In the genomic region with DNA sequence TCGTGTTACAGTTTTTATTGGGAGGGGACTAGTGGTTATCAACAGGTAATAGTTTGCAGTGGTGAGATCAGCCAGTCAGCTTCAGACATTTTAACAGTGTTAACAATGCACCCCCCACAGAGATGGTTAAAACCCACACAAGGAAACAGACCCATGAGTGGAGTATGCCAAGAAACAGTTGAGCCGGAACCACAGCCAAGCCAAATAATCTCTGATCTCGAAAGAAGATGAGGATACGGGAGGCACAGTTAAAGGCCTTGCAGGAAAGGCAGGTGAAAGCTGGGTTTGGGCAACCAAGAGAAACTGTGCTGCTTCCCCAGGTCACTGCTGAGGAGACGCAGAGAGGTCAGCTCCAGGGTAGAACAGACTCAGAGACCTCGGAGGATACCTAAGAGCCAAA, we compare ENCODE assay signal across 20 mouse cellular contexts.
DNase-seq lines count a peak whose midpoint lies in the region; ATAC-seq and TF ChIP-seq lines count a peak whose summit lies in the region.
"Had no signal": no experiment of that assay in that cellular context is flagged by ENCODE, and none has a peak within 500 bp of the region (broad histone marks: within the 10 kb centered on the region; RNA-seq: fewer than 3 reads in every experiment).

No protein-coding gene starts in this region.

- CTCF ChIA-PET in Patski (lab: Charles Lee) = no interaction called here

- H3K27ac ChIP-seq in intestine, embryonic 14.5 days (ENCODE audit: low read depth) = no peak overlapping the region
- H3K27ac ChIP-seq in intestine, embryonic 15.5 days = no peak overlapping the region
- no peak overlapping the region for H3K27ac ChIP-seq in liver, postnatal 0 days (ENCODE audit: low read depth)
- H3K27ac ChIP-seq in kidney, postnatal 0 days = no peak overlapping the region
- H3K27ac ChIP-seq: forebrain, embryonic 12.5 days; heart, embryonic 15.5 days; hindbrain, embryonic 10.5 days; hindbrain, postnatal 0 days; liver, embryonic 15.5 days; midbrain, embryonic 12.5 days; neural tube, embryonic 13.5 days; stomach, postnatal 0 days had no signal

- POLR2A ChIA-PET in Patski (lab: Charles Lee) = interaction anchor here (1.0 kb wide), 1 partner anchor 96 kb away, joined by 6 read pairs; no protein-coding TSS in a partner anchor

- 84% methylated on average over 6 of the region's 6 CpGs for WGBS in intestine, embryonic 14.5 days
- WGBS in intestine, embryonic 15.5 days = 83% methylated on average over 6 of the region's 6 CpGs
- WGBS in liver, postnatal 0 days (ENCODE audit: insufficient replicate concordance) = 74% methylated on average over 6 of the region's 6 CpGs
- 64% methylated on average over 6 of the region's 6 CpGs for WGBS in kidney, postnatal 0 days

- TF ChIP-seq CTCF in liver, postnatal 0 days (IDR thresholded peaks at IDR 0.05; ENCODE audit: low read depth) = no peak
- no peak for TF ChIP-seq CTCF in Patski (IDR thresholded peaks at IDR 0.05)
- no peak for TF ChIP-seq CTCF in kidney, postnatal 0 days (IDR thresholded peaks at IDR 0.05; ENCODE audit: low read depth)

- in situ Hi-C loops in Patski (cut with MboI; ENCODE audit: low pct_unique_long_range_greater_than_20kb) = loop anchor here (5.0 kb wide), 3 partner anchors 84 to 194 kb away; no protein-coding TSS in a partner anchor

- peak; percentile 4 for DNase-seq in intestine, embryonic 14.5 days (ENCODE audit: low spot score)
- DNase-seq in liver, postnatal 0 days = peak; percentile 8
- DNase-seq in liver (no peak), Patski (ENCODE audit: low read depth, low spot score) (peak; percentile 93)
- peak; percentile 2 for DNase-seq in kidney, postnatal 0 days (ENCODE audit: low spot score)
- DNase-seq in adrenal gland, postnatal 14 days = no peak
- DNase-seq: adrenal gland, adult 2 months; gastrocnemius, postnatal 10 days; heart, adult 18-20 months; layer of hippocampus, postnatal 36 days; right cerebral cortex, adult 18-20 months had no signal

- H3K4me2 ChIP-seq in intestine, embryonic 14.5 days (ENCODE audit: low read length) = no peak overlapping the region
- no peak overlapping the region for H3K4me2 ChIP-seq in intestine, embryonic 15.5 days (replicated peaks)
- H3K4me2 ChIP-seq in liver, postnatal 0 days (ENCODE audit: low read depth, low read length) = no peak overlapping the region
- H3K4me2 ChIP-seq in kidney, postnatal 0 days (ENCODE audit: low read length) = no peak overlapping the region
- H3K4me2 ChIP-seq: forebrain, embryonic 12.5 days; heart, embryonic 15.5 days; midbrain, embryonic 12.5 days; neural tube, embryonic 13.5 days had no signal

- no peaks in the 10 kb centered on the region for H3K36me3 ChIP-seq in intestine, embryonic 14.5 days (ENCODE audit: control insufficient read depth, insufficient read depth, low read length)
- H3K36me3 ChIP-seq in intestine, embryonic 15.5 days = no peaks in the 10 kb centered on the region
- no peaks in the 10 kb centered on the region for H3K36me3 ChIP-seq in liver, postnatal 0 days (replicated peaks; ENCODE audit: insufficient read depth, low read length)
- no peaks in the 10 kb centered on the region for H3K36me3 ChIP-seq in kidney, postnatal 0 days (ENCODE audit: insufficient read depth, low read length)
- H3K36me3 ChIP-seq: forebrain, embryonic 12.5 days; heart, embryonic 15.5 days; hindbrain, embryonic 10.5 days; liver, embryonic 15.5 days; midbrain, embryonic 12.5 days; neural tube, embryonic 13.5 days had no signal

- ATAC-seq in intestine, embryonic 14.5 days (replicated peaks; ENCODE audit: low FRiP score, low TSS enrichment, low read depth) = no peak
- no peak for ATAC-seq in intestine, embryonic 15.5 days
- ATAC-seq in liver, postnatal 0 days = no peak
- ATAC-seq in Patski = peak; percentile 37
- no peak for ATAC-seq in kidney, postnatal 0 days (replicated peaks; ENCODE audit: low FRiP score, low read depth)
- ATAC-seq: hindbrain, postnatal 0 days had no signal

- peaks cover 28% of the 10 kb centered on the region for H3K4me1 ChIP-seq in intestine, embryonic 14.5 days (replicated peaks; ENCODE audit: control insufficient read depth, insufficient read depth, low read length)
- peaks cover 18% of the 10 kb centered on the region for H3K4me1 ChIP-seq in intestine, embryonic 15.5 days (replicated peaks)
- peaks cover 24% of the 10 kb centered on the region for H3K4me1 ChIP-seq in liver, postnatal 0 days (ENCODE audit: insufficient read depth)
- peaks cover 10% of the 10 kb centered on the region for H3K4me1 ChIP-seq in kidney, postnatal 0 days (replicated peaks; ENCODE audit: insufficient read depth, low read length)

- no peaks in the 10 kb centered on the region for H3K9me3 ChIP-seq in intestine, embryonic 14.5 days (ENCODE audit: control insufficient read depth, low read length)
- no peaks in the 10 kb centered on the region for H3K9me3 ChIP-seq in intestine, embryonic 15.5 days
- H3K9me3 ChIP-seq in liver, postnatal 0 days (ENCODE audit: low read length) = no peaks in the 10 kb centered on the region
- no peaks in the 10 kb centered on the region for H3K9me3 ChIP-seq in kidney, postnatal 0 days (replicated peaks; ENCODE audit: low read length)
- H3K9me3 ChIP-seq: forebrain, embryonic 12.5 days; heart, embryonic 15.5 days; hindbrain, embryonic 10.5 days; liver, embryonic 15.5 days; midbrain, embryonic 12.5 days; neural tube, embryonic 13.5 days had no signal

- TF ChIP-seq EP300 in liver, postnatal 0 days (IDR thresholded peaks at IDR 0.05; ENCODE audit: low read depth) = no peak

- no peak overlapping the region for H3K9ac ChIP-seq in intestine, embryonic 14.5 days (ENCODE audit: low read length)
- no peak overlapping the region for H3K9ac ChIP-seq in intestine, embryonic 15.5 days
- H3K9ac ChIP-seq in liver, postnatal 0 days (replicated peaks) = no peak overlapping the region
- no peak overlapping the region for H3K9ac ChIP-seq in kidney, postnatal 0 days (ENCODE audit: low read depth, low read length)
- H3K9ac ChIP-seq: forebrain, embryonic 12.5 days; heart, embryonic 15.5 days; liver, embryonic 15.5 days; midbrain, embryonic 12.5 days; neural tube, embryonic 13.5 days had no signal

- peaks cover 5% of the 10 kb centered on the region; the same call in 1 of the 2 replicates for H3K27me3 ChIP-seq in intestine, embryonic 14.5 days (replicated peaks; ENCODE audit: control insufficient read depth, insufficient read depth, low read length)
- no peaks in the 10 kb centered on the region for H3K27me3 ChIP-seq in intestine, embryonic 15.5 days (replicated peaks)
- no peaks in the 10 kb centered on the region for H3K27me3 ChIP-seq in liver, postnatal 0 days (ENCODE audit: insufficient read depth, low read length)
- H3K27me3 ChIP-seq in Patski = no peaks in the 10 kb centered on the region
- H3K27me3 ChIP-seq in kidney, postnatal 0 days (ENCODE audit: insufficient read depth, low read length) = no peaks in the 10 kb centered on the region
- H3K27me3 ChIP-seq: heart, embryonic 15.5 days had no signal

- H3K4me3 ChIP-seq in intestine, embryonic 14.5 days (ENCODE audit: low read depth, low read length) = no peak overlapping the region
- no peak overlapping the region for H3K4me3 ChIP-seq in intestine, embryonic 15.5 days (replicated peaks)
- no peak overlapping the region for H3K4me3 ChIP-seq in liver, postnatal 0 days (ENCODE audit: low read depth, low read length)
- H3K4me3 ChIP-seq in kidney, postnatal 0 days (replicated peaks; ENCODE audit: low read depth, low read length) = no peak overlapping the region
- H3K4me3 ChIP-seq: forebrain, embryonic 12.5 days; heart, embryonic 15.5 days; hindbrain, embryonic 10.5 days; liver, embryonic 15.5 days; midbrain, embryonic 12.5 days; neural tube, embryonic 13.5 days had no signal

Comparison
In these comparisons a context has a peak if more than half of its experiments do, and no peak if none do; other contexts are left out.
1. DNase-seq: peak in intestine, embryonic 14.5 days (single experiment), liver, postnatal 0 days (single experiment), Patski (single experiment) and kidney, postnatal 0 days (single experiment); none in liver (single experiment) and adrenal gland, postnatal 14 days (single experiment).